Mouse (Mus musculus): ENCODE data around the gene Tent5d. TPM values are rescaled to one million over a fixed set of nuclear protein-coding genes. Genes with fewer than 3 reads are reported as not detected.

Tent5d gene
- polyA plus RNA-seq, 1 experiment from 2014 or later = not detected

- H3K4me2 ChIP-seq (ENCODE audit: low read depth, low read length) = peak overlapping the region; percentile 55
- no peak overlapping the region for H3K27ac ChIP-seq (ENCODE audit: low read length)
- H3K9me3 ChIP-seq (replicated peaks; ENCODE audit: control insufficient read depth, low read length) = no peaks in the 10 kb centered on the region
- H3K4me3 ChIP-seq (replicated peaks; ENCODE audit: low read length) = peak overlapping the region; percentile 63
- no peak for ATAC-seq (ENCODE audit: insufficient read depth, low FRiP score)
- 77% methylated on average over 6 of the region's 6 CpGs for WGBS
- H3K9ac ChIP-seq (ENCODE audit: low read length) = no peak overlapping the region
- H3K27me3 ChIP-seq (ENCODE audit: control insufficient read depth, insufficient read depth, low read length) = no peaks in the 10 kb centered on the region
- H3K4me1 ChIP-seq (ENCODE audit: control insufficient read depth, insufficient read depth, low read length) = no peaks in the 10 kb centered on the region
- no peaks in the 10 kb centered on the region for H3K36me3 ChIP-seq (ENCODE audit: control insufficient read depth, insufficient read depth, low read length)
Measured at GRCm38 (mm10) chrX:107816726-107817125, 24.3 kb downstream of the Tent5d start.

GRCm38 (mm10) chrX:107858165-107858564, 65.8 kb downstream of the Tent5d start:
- no peak for ATAC-seq (ENCODE audit: insufficient read depth, low FRiP score)
- Histone ChIP-seq H3K9ac (ENCODE audit: low read length) (no peak overlapping the region), H3K27me3 (ENCODE audit: control insufficient read depth, insufficient read depth, low read length) (no peaks in the 10 kb centered on the region), H3K4me1 (ENCODE audit: control insufficient read depth, insufficient read depth, low read length) (no peaks in the 10 kb centered on the region), H3K4me2 (ENCODE audit: low read depth, low read length) (no peak overlapping the region), H3K9me3 (replicated peaks; ENCODE audit: control insufficient read depth, low read length) (no peaks in the 10 kb centered on the region), H3K4me3 (replicated peaks; ENCODE audit: low read length) (no peak overlapping the region), H3K27ac (ENCODE audit: low read length) (no peak overlapping the region), H3K36me3 (ENCODE audit: control insufficient read depth, insufficient read depth, low read length) (no peaks in the 10 kb centered on the region)
- 21% methylated on average over 4 of the region's 4 CpGs for WGBS

Other genes with a start within 250 kb of the Tent5d start
- gene Tbx22, start 124.6 kb upstream of the Tent5d start, polyA plus RNA-seq (2015; fragmentation: Nextera tagmentation; extraction: Ambion mirVana) = not detected in 2 replicates
- gene 2610002M06Rik, start 23.7 kb downstream of the Tent5d start, polyA plus RNA-seq (2015; fragmentation: Nextera tagmentation; extraction: Ambion mirVana) = 12.2 and 14.7 TPM in 2 replicates
- gene Gm732, start 155.9 kb downstream of the Tent5d start, polyA plus RNA-seq (2015; fragmentation: Nextera tagmentation; extraction: Ambion mirVana) = not detected in 2 replicates